Mouse (Mus musculus): ENCODE measurements around the gene Camk1d. TPM values are rescaled to one million over a fixed set of nuclear protein-coding genes. Genes with fewer than 3 reads are reported as not detected.

The Camk1d gene
- polyA plus RNA-seq, 1 experiment from 2014 or later, result 2.4 TPM

DNA sequence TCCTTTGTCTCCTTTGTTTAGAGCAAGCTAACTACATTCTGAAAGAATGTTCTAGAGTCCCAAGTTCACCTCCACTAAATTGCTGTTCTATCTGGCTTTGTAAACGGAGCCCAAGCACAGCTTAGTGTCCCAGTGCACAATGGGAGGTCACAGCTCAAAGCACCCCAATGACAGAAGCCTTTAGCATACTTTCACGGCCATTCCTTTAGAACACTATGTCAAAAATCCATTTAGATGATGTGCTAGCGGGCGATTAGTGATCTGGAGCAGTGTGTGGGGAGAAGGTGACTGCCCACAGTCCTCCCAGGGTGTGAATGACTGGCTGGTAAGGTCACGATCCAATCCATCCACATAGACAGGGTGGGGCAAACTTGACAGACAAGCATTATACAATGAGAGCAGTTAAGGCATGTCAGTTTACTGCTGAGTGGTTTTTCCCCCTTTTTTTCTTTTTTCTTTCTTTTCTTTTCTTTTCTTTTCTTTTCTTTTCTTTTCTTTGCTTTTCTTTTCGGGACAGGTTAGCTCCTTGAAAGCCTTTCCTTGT is 341.4 kb downstream of the Camk1d start:
- WGBS, result 67% methylated on average over 6 of the region's 6 CpGs

DNA sequence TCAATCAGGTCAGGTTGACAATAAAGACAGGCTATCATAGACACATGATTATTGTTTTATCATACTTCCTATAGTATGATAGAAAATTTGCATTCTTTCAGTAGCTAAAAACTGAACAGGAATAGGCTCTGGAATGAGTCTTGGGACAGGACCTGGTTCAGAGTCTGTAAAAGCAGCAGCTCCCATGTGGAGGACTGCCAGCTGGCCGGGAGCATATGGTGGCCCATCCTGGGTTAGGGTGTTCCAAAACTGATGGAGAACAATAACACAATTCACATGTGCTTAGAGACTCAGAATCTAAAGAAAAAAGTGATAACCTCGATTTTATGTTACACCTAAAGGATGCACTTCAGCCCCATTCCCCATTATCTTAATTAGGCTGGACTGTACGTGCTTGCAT is 343.0 kb downstream of the Camk1d start:
- no peaks in the 10 kb centered on the region for H3K9me3 ChIP-seq (ENCODE audit: control insufficient read depth, low read length)
- no peaks in the 10 kb centered on the region for H3K36me3 ChIP-seq (ENCODE audit: control insufficient read depth, insufficient read depth, low read length)
- H3K27me3 ChIP-seq (ENCODE audit: control insufficient read depth, insufficient read depth, low read length), result no peaks in the 10 kb centered on the region
- H3K4me1 ChIP-seq (ENCODE audit: control insufficient read depth, insufficient read depth, low read length), result no peaks in the 10 kb centered on the region
- no peak overlapping the region for H3K4me3 ChIP-seq (ENCODE audit: low read length)
- no peak overlapping the region for H3K27ac ChIP-seq (ENCODE audit: low read depth, low read length)
- H3K4me2 ChIP-seq (replicated peaks; ENCODE audit: low read depth, low read length), result no peak overlapping the region
- 82% methylated on average over 3 of the region's 3 CpGs for WGBS
- ATAC-seq (ENCODE audit: low FRiP score, low TSS enrichment), result no peak
- H3K9ac ChIP-seq (ENCODE audit: low read depth, low read length), result no peak overlapping the region

More for the DNA sequence above, 341.4 kb downstream of the Camk1d start:
- H3K4me3 ChIP-seq (ENCODE audit: low read length), result no peak overlapping the region
- H3K36me3 ChIP-seq (ENCODE audit: control insufficient read depth, insufficient read depth, low read length), result no peaks in the 10 kb centered on the region
- no peak for ATAC-seq (ENCODE audit: low FRiP score, low TSS enrichment)
- no peaks in the 10 kb centered on the region for H3K27me3 ChIP-seq (ENCODE audit: control insufficient read depth, insufficient read depth, low read length)
- H3K4me2 ChIP-seq (replicated peaks; ENCODE audit: low read depth, low read length), result no peak overlapping the region
- H3K9me3 ChIP-seq (ENCODE audit: control insufficient read depth, low read length), result no peaks in the 10 kb centered on the region
- H3K9ac ChIP-seq (ENCODE audit: low read depth, low read length), result no peak overlapping the region
- 0 out of 2 replicates have a peak, but pooled peaks cover 4% of the 10 kb centered on the region for H3K4me1 ChIP-seq (ENCODE audit: control insufficient read depth, insufficient read depth, low read length)
- H3K27ac ChIP-seq (ENCODE audit: low read depth, low read length), result no peak overlapping the region

DNA sequence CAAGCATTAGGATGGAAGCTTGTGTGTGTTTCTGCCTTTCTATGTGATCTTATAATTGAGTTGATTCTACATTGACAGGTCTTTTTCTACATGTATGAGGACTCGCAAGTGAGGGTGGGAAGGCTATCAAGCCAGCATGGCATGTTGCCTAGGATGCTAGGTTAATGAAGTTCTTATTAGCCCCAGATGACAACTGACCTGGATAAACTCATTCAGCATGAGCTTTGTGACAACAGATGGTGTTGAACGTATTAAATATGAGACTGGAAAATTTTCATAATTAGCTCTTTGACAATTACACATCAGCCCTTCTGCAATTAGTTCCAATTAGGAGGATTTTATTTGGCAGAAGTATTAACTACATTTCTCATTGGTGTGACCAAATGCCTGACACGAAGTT is 343.7 kb downstream of the Camk1d start:
- Histone ChIP-seq H3K9me3 (ENCODE audit: control insufficient read depth, low read length) (no peaks in the 10 kb centered on the region), H3K36me3 (ENCODE audit: control insufficient read depth, insufficient read depth, low read length) (no peaks in the 10 kb centered on the region), H3K27me3 (ENCODE audit: control insufficient read depth, insufficient read depth, low read length) (no peaks in the 10 kb centered on the region), H3K4me1 (ENCODE audit: control insufficient read depth, insufficient read depth, low read length) (no peaks in the 10 kb centered on the region), H3K4me3 (ENCODE audit: low read length) (no peak overlapping the region), H3K9ac (ENCODE audit: low read depth, low read length) (no peak overlapping the region), H3K4me2 (replicated peaks; ENCODE audit: low read depth, low read length) (no peak overlapping the region), H3K27ac (ENCODE audit: low read depth, low read length) (no peak overlapping the region)
- ATAC-seq (ENCODE audit: low FRiP score, low TSS enrichment), result no peak
- WGBS, result 91% methylated on average over 3 of the region's 3 CpGs

DNA sequence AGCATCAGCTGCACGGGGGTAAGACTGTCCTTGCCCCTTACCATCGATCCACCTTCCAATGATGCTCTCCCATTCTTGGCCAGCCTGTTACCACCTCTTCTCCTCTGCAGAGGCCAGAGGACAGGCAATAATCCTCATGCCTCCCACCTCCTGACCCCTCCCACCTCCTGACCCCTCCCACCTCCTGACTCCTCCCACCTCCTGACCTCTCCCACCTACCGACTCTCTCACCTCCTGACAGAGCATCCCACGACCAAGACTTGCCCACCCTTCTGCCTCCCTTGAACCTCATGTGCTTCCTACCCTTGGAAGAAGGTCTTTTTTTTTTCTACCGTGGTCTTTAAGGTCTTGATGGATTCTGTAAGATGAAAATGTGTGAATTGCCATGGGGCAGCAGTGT is 350.5 kb downstream of the Camk1d start:
- Histone ChIP-seq H3K36me3 (ENCODE audit: control insufficient read depth, insufficient read depth, low read length) (no peaks in the 10 kb centered on the region), H3K27ac (ENCODE audit: low read depth, low read length) (no peak overlapping the region), H3K4me1 (ENCODE audit: control insufficient read depth, insufficient read depth, low read length) (no peaks in the 10 kb centered on the region), H3K27me3 (ENCODE audit: control insufficient read depth, insufficient read depth, low read length) (no peaks in the 10 kb centered on the region), H3K4me3 (ENCODE audit: low read length) (no peak overlapping the region), H3K9me3 (ENCODE audit: control insufficient read depth, low read length) (no peaks in the 10 kb centered on the region), H3K4me2 (replicated peaks; ENCODE audit: low read depth, low read length) (no peak overlapping the region), H3K9ac (ENCODE audit: low read depth, low read length) (no peak overlapping the region)
- 73% methylated on average over 5 of the region's 5 CpGs for WGBS
- ATAC-seq (ENCODE audit: low FRiP score, low TSS enrichment), result no peak

DNA sequence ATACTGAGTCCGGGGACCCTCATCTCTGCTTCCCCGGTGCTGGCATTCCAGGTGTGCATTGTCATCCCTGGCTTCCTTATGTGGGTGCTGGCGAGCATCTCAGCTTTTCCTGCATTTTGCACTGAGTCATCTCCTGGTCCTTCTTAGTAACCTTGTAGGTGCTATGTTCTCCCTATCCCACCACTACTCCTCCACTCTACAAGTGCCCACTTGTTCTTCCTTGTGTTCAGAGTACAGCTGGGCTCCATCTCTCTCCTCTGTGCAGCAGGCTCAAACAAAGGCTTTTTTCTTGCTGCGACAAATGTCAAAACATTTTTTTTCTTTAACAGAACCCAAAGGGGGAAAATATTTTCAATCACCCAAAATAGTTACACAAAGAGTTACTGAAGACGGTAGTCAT is 356.3 kb downstream of the Camk1d start:
- Histone ChIP-seq H3K4me2 (replicated peaks; ENCODE audit: low read depth, low read length) (no peak overlapping the region), H3K36me3 (ENCODE audit: control insufficient read depth, insufficient read depth, low read length) (no peaks in the 10 kb centered on the region), H3K4me3 (ENCODE audit: low read length) (no peak overlapping the region), H3K4me1 (ENCODE audit: control insufficient read depth, insufficient read depth, low read length) (no peaks in the 10 kb centered on the region), H3K27me3 (ENCODE audit: control insufficient read depth, insufficient read depth, low read length) (no peaks in the 10 kb centered on the region), H3K27ac (ENCODE audit: low read depth, low read length) (no peak overlapping the region), H3K9me3 (ENCODE audit: control insufficient read depth, low read length) (no peaks in the 10 kb centered on the region), H3K9ac (ENCODE audit: low read depth, low read length) (no peak overlapping the region)
- no peak for ATAC-seq (ENCODE audit: low FRiP score, low TSS enrichment)
- 93% methylated on average over 5 of the region's 5 CpGs for WGBS

DNA sequence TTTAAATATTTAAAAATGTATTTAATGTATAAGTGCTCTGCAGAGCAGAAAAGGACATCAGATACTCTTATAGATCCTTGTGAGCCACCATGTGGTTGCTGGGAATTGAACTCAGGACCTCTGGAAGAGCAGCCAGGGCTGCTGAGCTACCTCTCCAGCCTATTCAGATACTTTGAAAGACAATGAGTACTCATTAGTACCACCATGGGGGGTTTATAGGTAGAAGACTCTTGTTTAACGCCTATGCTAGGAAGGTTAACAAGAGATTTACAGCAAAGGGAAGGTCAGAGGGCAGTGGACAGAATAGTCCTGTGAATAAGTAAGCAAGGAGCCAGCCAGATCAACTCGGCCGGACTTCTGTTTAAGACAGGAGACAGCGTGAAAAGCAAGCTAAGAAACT is 357.3 kb downstream of the Camk1d start:
- ATAC-seq (ENCODE audit: low FRiP score, low TSS enrichment), result no peak
- Histone ChIP-seq H3K27me3 (ENCODE audit: control insufficient read depth, insufficient read depth, low read length) (no peaks in the 10 kb centered on the region), H3K4me1 (ENCODE audit: control insufficient read depth, insufficient read depth, low read length) (no peaks in the 10 kb centered on the region), H3K9ac (ENCODE audit: low read depth, low read length) (no peak overlapping the region), H3K4me2 (replicated peaks; ENCODE audit: low read depth, low read length) (no peak overlapping the region), H3K9me3 (ENCODE audit: control insufficient read depth, low read length) (no peaks in the 10 kb centered on the region), H3K4me3 (ENCODE audit: low read length) (no peak overlapping the region), H3K36me3 (ENCODE audit: control insufficient read depth, insufficient read depth, low read length) (no peaks in the 10 kb centered on the region), H3K27ac (ENCODE audit: low read depth, low read length) (no peak overlapping the region)
- WGBS, result 53% methylated on average over 4 of the region's 4 CpGs

DNA sequence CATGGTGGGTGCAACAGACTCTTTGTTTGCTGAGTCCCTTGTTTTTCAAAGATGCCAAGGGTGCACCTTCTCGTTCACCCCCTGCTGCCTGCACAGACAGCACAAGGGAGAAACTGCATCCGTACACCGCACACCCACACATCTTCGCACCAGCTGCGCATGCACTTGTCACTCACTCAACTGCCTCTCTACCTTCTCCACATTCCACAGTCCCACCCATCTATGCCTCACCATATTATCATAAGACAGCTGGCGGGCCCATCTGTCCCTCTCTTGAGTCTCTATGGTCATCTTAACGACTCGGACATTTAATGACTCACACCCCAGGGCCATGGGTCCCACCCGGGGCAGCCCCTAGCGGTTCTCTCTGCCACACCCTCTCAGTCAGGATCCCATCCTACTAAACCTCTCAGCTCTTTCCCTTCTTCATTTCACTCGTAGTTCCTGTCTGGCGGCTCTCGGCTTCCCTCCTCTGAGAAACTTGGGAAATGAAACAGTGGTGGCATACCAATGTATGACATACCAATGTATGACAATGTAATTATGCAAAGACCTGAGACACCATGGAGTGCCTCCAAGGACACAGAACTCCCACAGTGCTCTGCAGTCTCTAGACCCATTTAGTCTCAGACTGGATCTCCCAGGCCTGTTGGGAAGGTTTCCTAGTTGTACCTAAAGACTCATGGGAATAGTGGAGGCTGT is 361.3 kb downstream of the Camk1d start:
- WGBS, result 87% methylated on average over 13 of the region's 13 CpGs

DNA sequence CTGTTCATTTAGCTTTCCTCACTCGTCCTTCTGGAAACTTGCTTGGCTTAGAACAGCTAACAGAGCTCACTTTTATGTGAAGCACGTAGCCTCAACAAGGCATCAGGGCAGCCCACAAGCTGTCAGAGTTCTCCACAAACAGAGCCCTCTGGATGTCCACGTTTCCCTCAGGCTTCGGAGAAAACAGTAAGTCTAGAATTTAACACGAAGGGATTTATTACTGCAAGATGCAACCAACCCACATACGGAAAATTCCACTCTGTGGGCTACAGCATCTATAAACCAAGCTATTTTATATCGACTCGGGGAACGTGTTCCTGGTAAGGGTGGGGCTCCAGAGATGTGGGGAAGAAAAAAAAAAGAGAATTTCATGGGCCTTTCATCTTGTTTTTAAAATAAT is 369.0 kb downstream of the Camk1d start:
- no peaks in the 10 kb centered on the region for H3K36me3 ChIP-seq (ENCODE audit: control insufficient read depth, insufficient read depth, low read length)
- no peak for ATAC-seq (ENCODE audit: low FRiP score, low TSS enrichment)

More for the DNA sequence above, 361.3 kb downstream of the Camk1d start:
- no peak overlapping the region for H3K4me2 ChIP-seq (replicated peaks; ENCODE audit: low read depth, low read length)
- no peak overlapping the region for H3K4me3 ChIP-seq (ENCODE audit: low read length)
- ATAC-seq (ENCODE audit: low FRiP score, low TSS enrichment), result no peak
- H3K4me1 ChIP-seq (ENCODE audit: control insufficient read depth, insufficient read depth, low read length), result no peaks in the 10 kb centered on the region
- H3K27ac ChIP-seq (ENCODE audit: low read depth, low read length), result no peak overlapping the region
- no peaks in the 10 kb centered on the region for H3K27me3 ChIP-seq (ENCODE audit: control insufficient read depth, insufficient read depth, low read length)
- no peak overlapping the region for H3K9ac ChIP-seq (ENCODE audit: low read depth, low read length)
- H3K36me3 ChIP-seq (ENCODE audit: control insufficient read depth, insufficient read depth, low read length), result no peaks in the 10 kb centered on the region
- no peaks in the 10 kb centered on the region for H3K9me3 ChIP-seq (ENCODE audit: control insufficient read depth, low read length)

DNA sequence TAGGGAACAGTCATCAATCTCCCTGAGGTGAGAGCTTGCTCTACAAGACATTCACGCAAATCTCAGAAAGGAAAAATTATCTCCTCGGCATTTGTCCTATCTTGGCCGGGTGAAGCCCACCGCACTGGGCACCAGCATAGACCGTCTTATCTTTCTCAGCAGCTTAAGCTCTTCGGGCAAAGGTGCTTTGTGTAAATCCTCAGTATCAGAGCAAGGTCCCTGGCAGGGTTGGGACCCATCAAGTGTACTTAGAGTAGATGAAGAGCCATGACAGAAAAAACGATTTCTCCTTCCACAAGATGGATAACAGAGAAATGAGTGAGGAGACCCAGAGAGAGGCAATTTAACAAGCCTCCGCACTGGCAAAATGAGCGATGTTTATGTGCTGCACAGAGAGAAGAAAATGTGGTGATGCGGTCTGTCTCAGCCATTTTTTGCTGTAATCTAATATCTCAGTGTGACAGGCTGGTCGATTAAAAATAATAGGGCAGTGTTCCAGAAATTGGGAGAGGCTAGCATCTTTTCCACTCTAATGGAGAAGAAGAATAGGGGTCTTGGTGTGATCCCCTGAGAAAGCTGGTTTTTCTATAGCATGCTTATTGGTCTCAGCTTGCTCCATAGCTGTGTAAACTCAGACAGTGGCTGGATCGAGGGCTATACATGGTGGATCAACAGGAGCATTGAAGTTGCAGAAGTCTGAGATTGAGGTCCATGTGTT is 386.6 kb downstream of the Camk1d start:
- H3K9ac ChIP-seq (ENCODE audit: low read depth, low read length), result no peak overlapping the region
- H3K27me3 ChIP-seq (ENCODE audit: control insufficient read depth, insufficient read depth, low read length), result no peaks in the 10 kb centered on the region
- no peak overlapping the region for H3K4me3 ChIP-seq (ENCODE audit: low read length)
- no peaks in the 10 kb centered on the region for H3K36me3 ChIP-seq (ENCODE audit: control insufficient read depth, insufficient read depth, low read length)
- 66% methylated on average over 12 of the region's 12 CpGs for WGBS
- no peaks in the 10 kb centered on the region for H3K4me1 ChIP-seq (ENCODE audit: control insufficient read depth, insufficient read depth, low read length)
- no peaks in the 10 kb centered on the region for H3K9me3 ChIP-seq (ENCODE audit: control insufficient read depth, low read length)
- no peak overlapping the region for H3K27ac ChIP-seq (ENCODE audit: low read depth, low read length)
- no peak overlapping the region for H3K4me2 ChIP-seq (replicated peaks; ENCODE audit: low read depth, low read length)
- ATAC-seq (ENCODE audit: low FRiP score, low TSS enrichment), result no peak

More for the DNA sequence above, 369.0 kb downstream of the Camk1d start:
- Histone ChIP-seq H3K27me3 (ENCODE audit: control insufficient read depth, insufficient read depth, low read length) (no peaks in the 10 kb centered on the region), H3K4me1 (ENCODE audit: control insufficient read depth, insufficient read depth, low read length) (no peaks in the 10 kb centered on the region), H3K4me3 (ENCODE audit: low read length) (no peak overlapping the region), H3K9me3 (ENCODE audit: control insufficient read depth, low read length) (no peaks in the 10 kb centered on the region), H3K9ac (ENCODE audit: low read depth, low read length) (no peak overlapping the region), H3K27ac (ENCODE audit: low read depth, low read length) (no peak overlapping the region), H3K4me2 (replicated peaks; ENCODE audit: low read depth, low read length) (no peak overlapping the region)
- WGBS, result 61% methylated on average over 9 of the region's 9 CpGs

Measured in kidney, embryonic 14.5 days (tissue).